Mouse (Mus musculus) ZHBTc4 (cell line): ENCODE results near the gene Rab6a.

Experiments
- DNase-seq: peaks from one replicate; pipeline ENCODE4 v3.0.0-alpha.2; 2011; ENCODE audit warnings: low read depth, low spot score

Rab6a gene

GRCm38 (mm10) chr7:100622277-100622676 is 15.1 kb downstream of the Rab6a start:
- peak; percentile 22 for DNase-seq

GRCm38 (mm10) chr7:100624538-100624937 is 17.3 kb downstream of the Rab6a start:
- DNase-seq = no peak

GRCm38 (mm10) chr7:100637657-100638056 is 30.4 kb downstream of the Rab6a start:
- DNase-seq = peak; percentile 56

GRCm38 (mm10) chr7:100642413-100642812 is 35.2 kb downstream of the Rab6a start:
- DNase-seq = no peak

- peak; percentile 84 for DNase-seq
Observed at GRCm38 (mm10) chr7:100645147-100645546, 37.9 kb downstream of the Rab6a start.

GRCm38 (mm10) chr7:100649095-100649494 is 41.9 kb downstream of the Rab6a start:
- no peak for DNase-seq

- no peak for DNase-seq
Observed at GRCm38 (mm10) chr7:100649826-100650225, 42.6 kb downstream of the Rab6a start.

- no peak for DNase-seq
Observed at GRCm38 (mm10) chr7:100650421-100650820, 43.2 kb downstream of the Rab6a start.

- no peak for DNase-seq
Observed at GRCm38 (mm10) chr7:100651011-100651410, 43.8 kb downstream of the Rab6a start.

GRCm38 (mm10) chr7:100653480-100654266 is 46.5 kb downstream of the Rab6a start:
- no peak for DNase-seq

- DNase-seq = no peak
Observed at GRCm38 (mm10) chr7:100654441-100654840, 47.2 kb downstream of the Rab6a start.

- DNase-seq = no peak
Observed at GRCm38 (mm10) chr7:100656739-100657138, 49.5 kb downstream of the Rab6a start.

GRCm38 (mm10) chr7:100658093-100658578 is 50.9 kb downstream of the Rab6a start:
- peak; percentile 92 for DNase-seq

GRCm38 (mm10) chr7:100661264-100661663 is 54.1 kb downstream of the Rab6a start:
- DNase-seq = no peak

GRCm38 (mm10) chr7:100662231-100662630 is 55.0 kb downstream of the Rab6a start, which contains the start of gene Plekhb1:
TSS of gene Plekhb1 (minus strand) at chr7:100662414.
- no peak for DNase-seq

- peak; percentile 95 for DNase-seq
Observed at GRCm38 (mm10) chr7:100663190-100663589, 56.0 kb downstream of the Rab6a start.

GRCm38 (mm10) chr7:100663729-100664304 is 56.6 kb downstream of the Rab6a start:
- DNase-seq = no peak

- no peak for DNase-seq
Observed at GRCm38 (mm10) chr7:100670646-100671045, 63.4 kb downstream of the Rab6a start.

- no peak for DNase-seq
Observed at GRCm38 (mm10) chr7:100673452-100673851, 66.2 kb downstream of the Rab6a start.

- DNase-seq = peak; percentile 53
Observed at GRCm38 (mm10) chr7:100674941-100675340, 67.7 kb downstream of the Rab6a start.

- no peak for DNase-seq
Observed at GRCm38 (mm10) chr7:100678052-100678451, 70.8 kb downstream of the Rab6a start.

- peak; percentile 63 for DNase-seq
Observed at GRCm38 (mm10) chr7:100678948-100679880, 72.0 kb downstream of the Rab6a start.
